Mouse (Mus musculus): ENCODE data around the gene Rgs10. TPM values are rescaled to one million over a fixed set of nuclear protein-coding genes. Genes with fewer than 3 reads are reported as not detected.
"Not testable (repeated sequence)": the region's sequence is repeated elsewhere in the genome, so short reads cannot be mapped to it uniquely, and the experiment has no call there.

Gene Rgs10
- polyA plus RNA-seq, 1 experiment from 2014 or later: 48.5 TPM

DNA sequence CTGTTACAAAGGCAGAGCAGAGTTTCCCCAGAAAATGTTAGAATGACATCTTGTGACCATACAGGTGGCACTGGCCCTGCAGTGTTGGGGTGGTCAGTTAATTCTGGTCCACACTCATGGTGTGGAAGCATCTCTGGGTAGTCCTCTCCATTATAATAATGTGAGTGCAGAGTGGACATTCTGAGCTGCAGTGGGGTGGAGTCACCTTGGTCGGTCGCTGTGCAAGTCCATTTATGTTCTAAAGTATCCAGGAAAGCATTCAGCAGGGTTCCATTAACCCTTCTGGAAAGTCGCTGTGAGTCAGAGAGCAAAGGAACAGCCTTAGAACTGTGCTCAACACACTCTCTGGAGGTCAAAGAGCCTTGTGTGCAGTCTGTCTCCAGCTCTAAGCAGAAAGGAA, 65.8 kb downstream of the Rgs10 start:
- no peak overlapping the region for H3K9ac ChIP-seq
- DNase-seq: no peak
- H3K27ac ChIP-seq: no peak overlapping the region
- H3K4me1 ChIP-seq (replicated peaks): 0 out of 2 replicates have a peak, but pooled peaks cover 6% of the 10 kb centered on the region
- H3K36me3 ChIP-seq: no peaks in the 10 kb centered on the region
- H3K27me3 ChIP-seq: no peaks in the 10 kb centered on the region
- H3K4me2 ChIP-seq: no peak overlapping the region
- H3K9me3 ChIP-seq (replicated peaks): no peaks in the 10 kb centered on the region
- H3K4me3 ChIP-seq (replicated peaks): no peak overlapping the region
- ATAC-seq (ENCODE audit: low read depth): no peak
- 51% methylated on average over 3 of the region's 3 CpGs for WGBS (ENCODE audit: insufficient replicate concordance)

DNA sequence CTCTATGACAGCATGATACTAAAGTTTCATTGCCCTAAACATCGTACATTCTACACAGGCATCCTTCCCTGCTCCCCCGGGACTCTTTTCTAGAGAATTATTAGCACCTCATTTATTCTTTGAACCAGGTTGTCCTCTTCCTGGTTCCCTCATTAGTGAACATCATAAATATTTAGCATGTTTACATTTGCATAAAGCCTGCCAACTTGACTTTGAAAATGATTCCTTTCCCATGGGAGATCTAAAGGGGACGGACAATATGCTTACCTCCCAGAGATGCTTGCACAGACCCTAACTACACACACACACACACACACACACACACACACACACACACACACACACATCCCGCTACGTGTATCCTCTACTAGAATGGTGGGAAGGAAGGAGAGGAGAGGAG, 67.4 kb downstream of the Rgs10 start:
- ATAC-seq (ENCODE audit: low read depth) (no peak), DNase-seq (no peak)
- H3K4me3 ChIP-seq (replicated peaks): no peak overlapping the region
- no peaks in the 10 kb centered on the region for H3K4me1 ChIP-seq (replicated peaks)
- H3K9me3 ChIP-seq (replicated peaks): no peaks in the 10 kb centered on the region
- no peak overlapping the region for H3K4me2 ChIP-seq
- no peaks in the 10 kb centered on the region for H3K36me3 ChIP-seq
- no peak overlapping the region for H3K27ac ChIP-seq
- 62% methylated on average over 5 of the region's 5 CpGs for WGBS (ENCODE audit: insufficient replicate concordance)
- no peaks in the 10 kb centered on the region for H3K27me3 ChIP-seq
- H3K9ac ChIP-seq: no peak overlapping the region

DNA sequence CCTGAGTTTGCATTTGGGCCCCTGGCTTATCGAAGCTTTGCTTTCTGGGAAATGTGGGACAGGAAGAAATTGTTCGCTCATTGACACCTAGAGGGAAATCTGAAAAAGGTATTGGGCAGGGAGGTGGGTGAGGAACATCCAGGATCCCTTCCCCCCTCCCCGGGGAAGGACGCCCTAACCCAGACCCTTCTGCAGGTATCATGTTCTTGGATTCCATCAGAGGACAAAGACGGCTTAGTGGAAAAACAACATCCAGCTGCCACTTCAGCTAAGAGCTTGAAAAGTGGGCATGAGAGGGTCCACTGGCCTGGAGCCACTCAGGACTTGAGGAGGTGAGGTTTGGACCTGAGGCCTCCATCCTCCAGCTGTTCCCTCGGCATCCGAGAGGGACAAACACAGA, 68.2 kb downstream of the Rgs10 start:
- DNase-seq (no peak), ATAC-seq (ENCODE audit: low read depth) (no peak)
- H3K36me3 ChIP-seq: no peaks in the 10 kb centered on the region

DNA sequence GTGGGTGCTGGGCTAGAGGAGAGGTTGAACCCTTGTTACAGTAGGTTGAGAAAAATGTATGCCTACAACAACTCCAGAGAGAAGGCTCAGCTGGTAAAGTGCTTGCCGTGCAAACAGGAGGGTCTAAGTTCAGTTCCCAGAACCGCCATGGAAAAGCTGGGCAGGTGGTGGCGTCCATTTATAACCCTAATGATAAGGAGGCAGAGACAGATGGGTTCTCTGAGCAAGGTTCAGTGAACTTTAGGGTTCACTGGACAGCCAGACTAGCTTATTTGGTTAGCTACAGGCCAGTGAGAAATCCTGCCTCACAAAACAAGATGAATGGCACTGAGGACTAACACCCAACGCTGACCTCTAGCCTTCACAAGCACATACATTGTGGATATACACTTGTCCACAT, 68.8 kb downstream of the Rgs10 start:
- Histone ChIP-seq H3K27ac (no peak overlapping the region), H3K4me3 (replicated peaks) (no peak overlapping the region), H3K27me3 (no peaks in the 10 kb centered on the region), H3K9ac (no peak overlapping the region), H3K4me1 (replicated peaks) (no peaks in the 10 kb centered on the region), H3K36me3 (no peaks in the 10 kb centered on the region), H3K4me2 (no peak overlapping the region), H3K9me3 (replicated peaks) (no peaks in the 10 kb centered on the region)
- no peak for ATAC-seq (ENCODE audit: low read depth)
- WGBS (ENCODE audit: insufficient replicate concordance): 59% methylated on average over 4 of the region's 4 CpGs
- DNase-seq: no peak

More for the DNA sequence above, 68.2 kb downstream of the Rgs10 start:
- Histone ChIP-seq H3K9me3 (replicated peaks) (no peaks in the 10 kb centered on the region), H3K4me3 (replicated peaks) (no peak overlapping the region), H3K4me1 (replicated peaks) (no peaks in the 10 kb centered on the region), H3K4me2 (no peak overlapping the region), H3K27me3 (no peaks in the 10 kb centered on the region), H3K27ac (no peak overlapping the region), H3K9ac (no peak overlapping the region)
- 54% methylated on average over 7 of the region's 7 CpGs for WGBS (ENCODE audit: insufficient replicate concordance)

DNA sequence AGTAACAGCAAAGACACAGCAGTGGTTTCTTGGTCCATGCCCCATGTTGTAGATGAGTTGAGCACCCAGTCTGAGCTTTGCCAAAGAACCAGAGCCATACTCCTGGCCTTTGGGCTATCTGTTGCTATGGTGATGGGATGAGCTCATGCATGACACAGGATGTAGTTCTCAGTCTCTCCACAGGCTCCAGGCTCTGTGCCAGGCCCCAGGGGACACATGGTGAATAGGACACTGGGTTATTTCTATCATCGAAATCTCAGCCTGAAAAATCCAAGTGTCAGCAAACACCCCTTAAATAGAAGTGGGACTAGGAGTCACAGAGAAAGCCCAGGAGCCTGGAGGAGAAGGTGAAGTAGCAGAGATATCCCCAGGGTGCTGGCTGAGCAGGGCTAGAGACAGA, 70.0 kb downstream of the Rgs10 start:
- Histone ChIP-seq H3K27ac (no peak overlapping the region), H3K9ac (no peak overlapping the region), H3K9me3 (replicated peaks) (no peaks in the 10 kb centered on the region), H3K36me3 (no peaks in the 10 kb centered on the region), H3K4me1 (replicated peaks) (no peaks in the 10 kb centered on the region), H3K27me3 (no peaks in the 10 kb centered on the region), H3K4me2 (no peak overlapping the region), H3K4me3 (replicated peaks) (no peak overlapping the region)
- ATAC-seq (ENCODE audit: low read depth) (no peak), DNase-seq (no peak)
- WGBS (ENCODE audit: insufficient replicate concordance): 30% methylated on average over 1 of the region's 1 CpGs

DNA sequence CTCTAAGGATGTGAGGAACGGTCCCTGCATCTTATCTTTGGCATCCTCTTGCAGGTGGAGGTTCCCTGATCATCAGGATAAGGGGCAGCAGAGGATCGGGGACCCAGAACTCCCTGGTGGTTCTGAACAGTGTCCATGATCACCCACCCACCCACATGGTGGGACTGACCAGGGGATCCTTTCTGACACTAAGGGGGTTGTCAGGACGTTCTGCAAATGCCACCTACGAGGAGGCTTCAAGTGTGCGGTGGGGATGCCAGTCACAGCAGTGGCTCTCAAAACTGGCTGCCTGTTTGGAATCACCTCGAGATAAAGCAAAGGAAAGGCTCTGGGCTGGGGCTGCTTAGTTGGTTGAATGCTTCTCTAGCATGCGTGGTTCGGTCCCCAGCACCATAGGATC, 71.6 kb downstream of the Rgs10 start:
- H3K27ac ChIP-seq: no peak overlapping the region
- DNase-seq (no peak), ATAC-seq (ENCODE audit: low read depth) (no peak)
- H3K4me2 ChIP-seq: no peak overlapping the region
- H3K27me3 ChIP-seq: no peaks in the 10 kb centered on the region
- no peaks in the 10 kb centered on the region for H3K9me3 ChIP-seq (replicated peaks)
- no peak overlapping the region for H3K4me3 ChIP-seq (replicated peaks)
- H3K9ac ChIP-seq: no peak overlapping the region
- H3K36me3 ChIP-seq: no peaks in the 10 kb centered on the region
- no peaks in the 10 kb centered on the region for H3K4me1 ChIP-seq (replicated peaks)
- WGBS (ENCODE audit: insufficient replicate concordance): 52% methylated on average over 8 of the region's 8 CpGs

DNA sequence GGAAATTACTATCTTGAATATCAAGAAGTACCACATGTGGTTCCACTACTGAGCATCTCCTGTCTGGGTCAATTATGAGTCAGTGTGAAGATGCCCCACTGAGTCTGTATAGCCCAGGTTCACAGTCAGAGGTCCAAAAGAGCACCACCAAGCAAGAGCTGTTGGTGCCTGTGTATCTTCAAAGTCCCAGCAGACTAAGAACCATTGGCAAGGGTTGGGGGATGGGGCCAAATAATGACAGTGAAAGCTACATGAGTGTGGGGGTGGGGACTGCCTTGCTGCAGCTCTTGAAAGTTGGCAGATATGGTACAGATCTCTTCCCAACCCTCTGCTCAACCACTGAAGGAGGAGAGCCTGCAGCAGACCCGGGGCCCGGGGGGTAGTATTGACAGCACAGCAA, 72.0 kb downstream of the Rgs10 start:
- no peak overlapping the region for H3K4me2 ChIP-seq
- no peak for DNase-seq
- no peaks in the 10 kb centered on the region for H3K4me1 ChIP-seq (replicated peaks)
- H3K9ac ChIP-seq: no peak overlapping the region
- no peak overlapping the region for H3K4me3 ChIP-seq (replicated peaks)
- H3K36me3 ChIP-seq: no peaks in the 10 kb centered on the region
- H3K27ac ChIP-seq: no peak overlapping the region
- H3K27me3 ChIP-seq: no peaks in the 10 kb centered on the region
- ATAC-seq (ENCODE audit: low read depth): no peak
- 61% methylated on average over 2 of the region's 2 CpGs for WGBS (ENCODE audit: insufficient replicate concordance)
- no peaks in the 10 kb centered on the region for H3K9me3 ChIP-seq (replicated peaks)

DNA sequence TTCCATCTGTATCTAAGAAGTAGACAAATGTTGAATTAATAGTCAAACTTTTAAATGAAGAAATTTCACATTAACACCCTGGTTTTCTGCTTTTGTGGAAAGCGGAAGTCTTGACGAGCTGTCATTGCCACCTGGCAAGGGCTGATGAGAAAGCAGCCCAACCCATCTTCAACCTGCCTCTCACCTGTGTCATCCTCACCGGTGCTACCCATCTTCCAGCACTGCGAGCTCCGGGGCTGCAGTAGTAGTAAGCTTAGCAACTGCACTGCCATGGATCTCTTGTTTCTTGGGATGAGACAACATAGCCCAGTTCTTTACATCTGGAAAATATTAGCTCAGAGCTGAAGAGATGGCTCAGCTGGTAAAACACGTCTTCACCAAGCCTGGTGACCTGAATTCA, 72.9 kb downstream of the Rgs10 start:
- no peaks in the 10 kb centered on the region for H3K36me3 ChIP-seq
- no peak overlapping the region for H3K4me2 ChIP-seq
- H3K9ac ChIP-seq: no peak overlapping the region
- no peak for DNase-seq
- no peak overlapping the region for H3K4me3 ChIP-seq (replicated peaks)
- H3K27ac ChIP-seq: no peak overlapping the region
- no peaks in the 10 kb centered on the region for H3K9me3 ChIP-seq (replicated peaks)
- H3K4me1 ChIP-seq (replicated peaks): no peaks in the 10 kb centered on the region
- no peak for ATAC-seq (ENCODE audit: low read depth)
- WGBS (ENCODE audit: insufficient replicate concordance): 76% methylated on average over 6 of the region's 6 CpGs
- H3K27me3 ChIP-seq: no peaks in the 10 kb centered on the region

DNA sequence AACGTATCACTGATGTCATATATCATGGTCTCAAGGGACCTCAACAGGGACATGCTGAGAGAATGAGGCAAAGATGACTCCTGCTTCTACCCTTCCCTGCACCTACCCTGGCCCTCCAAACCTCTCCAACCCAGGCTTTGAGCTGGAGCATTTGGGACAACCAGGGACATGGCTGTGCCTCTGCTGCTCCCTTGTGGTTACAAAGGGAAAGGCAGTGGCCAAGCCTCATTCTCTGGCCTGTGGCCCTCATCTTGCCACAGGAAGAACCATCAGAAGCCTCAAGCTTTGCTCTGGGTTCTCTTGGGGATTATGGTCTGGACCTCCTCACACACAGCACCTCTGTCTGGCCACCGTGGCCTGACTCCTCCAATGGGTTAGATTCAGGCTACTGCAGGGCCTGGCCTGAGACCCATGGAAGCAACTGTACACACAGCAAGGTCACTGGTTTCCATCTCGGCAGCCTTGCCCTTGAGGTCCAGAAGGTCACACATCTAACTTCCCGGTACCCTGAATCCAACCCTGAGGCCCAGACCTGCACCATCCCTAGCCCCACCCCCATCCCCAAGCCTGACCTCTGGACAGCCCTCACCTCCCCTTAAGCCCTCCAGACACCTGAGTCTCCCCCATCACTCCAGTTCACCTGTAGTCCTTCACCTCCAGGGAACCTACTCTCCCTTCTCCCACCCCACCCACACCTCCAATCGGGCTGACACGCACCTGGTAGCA, 73.5 kb downstream of the Rgs10 start:
- Histone ChIP-seq H3K36me3 (no peaks in the 10 kb centered on the region), H3K27me3 (0 out of 2 replicates have a peak, but pooled peaks cover 4% of the 10 kb centered on the region), H3K4me1 (replicated peaks) (no peaks in the 10 kb centered on the region), H3K4me3 (replicated peaks) (no peak overlapping the region), H3K9me3 (replicated peaks) (no peaks in the 10 kb centered on the region), H3K9ac (no peak overlapping the region), H3K27ac (no peak overlapping the region), H3K4me2 (no peak overlapping the region)
- ATAC-seq (ENCODE audit: low read depth) (peak; percentile 77; the same call in 1 of the 2 replicates), DNase-seq (peak; percentile 44)
- WGBS (ENCODE audit: insufficient replicate concordance): 52% methylated on average over 6 of the region's 6 CpGs

DNA sequence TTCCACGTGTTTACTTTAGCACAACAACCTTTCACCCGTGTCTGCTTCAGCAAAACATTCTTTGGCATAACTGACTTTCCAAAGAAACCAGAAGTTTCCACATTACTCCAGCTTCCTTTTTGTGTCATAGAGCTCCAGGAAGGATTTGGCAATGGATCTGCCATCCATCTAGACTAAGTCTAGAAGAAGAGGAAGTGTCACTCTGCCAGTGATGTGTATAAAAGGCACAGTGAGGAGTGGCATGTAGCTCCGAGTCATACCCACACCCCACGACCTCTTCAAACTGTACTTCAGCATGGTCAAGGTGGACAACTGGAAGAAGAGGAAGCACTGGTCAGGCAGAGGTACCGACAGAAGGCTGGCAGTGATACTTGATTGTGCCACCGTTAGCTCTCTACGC, 74.1 kb downstream of the Rgs10 start:
- DNase-seq: no peak
- Histone ChIP-seq H3K36me3 (no peaks in the 10 kb centered on the region), H3K4me1 (replicated peaks) (no peaks in the 10 kb centered on the region), H3K27me3 (0 out of 2 replicates have a peak, but pooled peaks cover 4% of the 10 kb centered on the region), H3K9ac (no peak overlapping the region), H3K4me2 (no peak overlapping the region), H3K27ac (no peak overlapping the region), H3K9me3 (replicated peaks) (no peaks in the 10 kb centered on the region), H3K4me3 (replicated peaks) (no peak overlapping the region)
- ATAC-seq (ENCODE audit: low read depth): no peak
- 67% methylated on average over 7 of the region's 7 CpGs for WGBS (ENCODE audit: insufficient replicate concordance)

DNA sequence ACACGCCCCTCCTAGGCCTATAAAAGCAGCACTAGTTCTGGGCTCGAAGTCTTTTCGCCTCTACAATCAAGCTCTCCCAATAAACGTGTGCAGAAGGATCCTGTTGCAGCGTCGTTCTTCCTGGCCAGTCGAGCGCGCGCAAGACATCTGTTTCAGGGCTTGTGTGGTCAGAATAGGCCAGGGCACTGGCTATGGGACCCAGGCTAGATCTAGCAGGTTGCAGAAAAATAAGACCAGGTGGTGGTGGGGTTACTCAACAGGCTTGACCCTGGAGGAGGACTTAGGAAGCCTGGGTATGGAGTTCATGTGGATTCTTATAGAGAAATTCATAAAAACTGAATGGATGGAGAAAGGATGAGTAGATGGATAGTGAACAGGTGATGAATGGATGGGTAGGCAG, 75.9 kb downstream of the Rgs10 start:
- not testable (repeated sequence) for H3K9ac ChIP-seq
- 90% methylated on average over 8 of the region's 10 CpGs for WGBS (ENCODE audit: insufficient replicate concordance)

DNA sequence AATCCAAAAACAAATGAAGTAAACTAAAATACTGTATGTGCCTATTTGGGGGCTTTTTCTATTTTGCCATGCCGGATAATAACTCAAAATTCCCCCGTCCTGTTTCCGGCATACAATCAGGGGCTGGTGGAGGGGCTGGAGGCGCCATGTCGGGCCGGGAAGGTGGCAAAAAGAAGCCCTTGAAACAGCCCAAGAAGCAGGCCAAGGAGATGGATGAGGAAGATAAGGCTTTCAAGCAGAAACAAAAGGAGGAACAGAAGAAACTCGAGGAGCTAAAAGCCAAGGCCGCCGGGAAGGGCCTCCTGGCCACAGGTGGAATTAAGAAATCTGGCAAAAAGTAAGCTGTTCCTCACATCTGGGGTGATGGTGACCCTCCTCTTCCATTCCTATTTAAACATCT, 78.2 kb downstream of the Rgs10 start:
- not testable (repeated sequence) for H3K4me1 ChIP-seq (replicated peaks); H3K4me2 ChIP-seq; H3K9me3 ChIP-seq (replicated peaks); H3K4me3 ChIP-seq (replicated peaks); H3K36me3 ChIP-seq; H3K27ac ChIP-seq; DNase-seq; H3K27me3 ChIP-seq; ATAC-seq (ENCODE audit: low read depth); H3K9ac ChIP-seq
- WGBS (ENCODE audit: insufficient replicate concordance): 44% methylated on average over 9 of the region's 9 CpGs

More for the DNA sequence above, 75.9 kb downstream of the Rgs10 start:
- H3K9me3 ChIP-seq (replicated peaks); ATAC-seq (ENCODE audit: low read depth); H3K4me2 ChIP-seq; H3K4me3 ChIP-seq (replicated peaks); H3K36me3 ChIP-seq; H3K27ac ChIP-seq; H3K4me1 ChIP-seq (replicated peaks); H3K27me3 ChIP-seq; DNase-seq: not testable (repeated sequence)
